9 mouse cellular contexts compared by ENCODE assay signal in genomic region chrX:52864126-52864525, GRCm38 (mm10). TPM values are rescaled to one million over a fixed set of nuclear protein-coding genes. Genes with fewer than 3 reads are reported as not detected.
DNase-seq lines count a peak whose midpoint lies in the region; ATAC-seq and TF ChIP-seq lines count a peak whose summit lies in the region.
"Had no signal": no experiment of that assay in that cellular context is flagged by ENCODE, and none has a peak within 500 bp of the region (broad histone marks: within the 10 kb centered on the region; RNA-seq: fewer than 3 reads in every experiment).

No protein-coding gene starts in this region.

- no peak overlapping the region for H3K4me2 ChIP-seq in forebrain, embryonic 14.5 days (ENCODE audit: low read length)
- no peak overlapping the region for H3K4me2 ChIP-seq in forebrain, embryonic 11.5 days (ENCODE audit: low read depth, low read length, severe bottlenecking)
- H3K4me2 ChIP-seq: hindbrain, embryonic 15.5 days had no signal

- ATAC-seq in forebrain, embryonic 14.5 days: no peak
- no peak for ATAC-seq in forebrain, embryonic 11.5 days (replicated peaks; ENCODE audit: low FRiP score)
- ATAC-seq in frontal cortex, adult (ENCODE audit: low TSS enrichment): no peak

- no peak for TF ChIP-seq POLR2A in liver, adult 2 months (IDR thresholded peaks at IDR 0.05; ENCODE audit: extremely low read depth, insufficient read depth, low read length)

- H3K36me3 ChIP-seq in forebrain, embryonic 14.5 days (ENCODE audit: control insufficient read depth, insufficient read depth, low read length): no peaks in the 10 kb centered on the region
- H3K36me3 ChIP-seq in forebrain, embryonic 11.5 days (ENCODE audit: control insufficient read depth, insufficient read depth, low read length): no peaks in the 10 kb centered on the region
- H3K36me3 ChIP-seq in liver, adult 2 months (ENCODE audit: control insufficient read depth, insufficient read depth, low read length): no peaks in the 10 kb centered on the region
- H3K36me3 ChIP-seq: hindbrain, embryonic 15.5 days had no signal

- TF ChIP-seq CTCF in liver, adult 2 months (IDR thresholded peaks at IDR 0.05; ENCODE audit: low read depth, low read length): peak; percentile 44

- no peak overlapping the region for H3K4me3 ChIP-seq in forebrain, embryonic 14.5 days (ENCODE audit: low read depth, low read length)
- no peak overlapping the region for H3K4me3 ChIP-seq in forebrain, embryonic 11.5 days (ENCODE audit: low read depth, low read length)
- H3K4me3 ChIP-seq in liver, adult 2 months (ENCODE audit: insufficient read depth, low read depth, low read length): no peak overlapping the region
- H3K4me3 ChIP-seq: hindbrain, embryonic 15.5 days had no signal

- peak; percentile 55 for DNase-seq in forebrain, embryonic 14.5 days (ENCODE audit: low spot score)
- DNase-seq in forebrain, embryonic 11.5 days (ENCODE audit: low spot score): no peak
- peak; percentile 35 for DNase-seq in liver, adult 2 months (ENCODE audit: extremely low read depth, low read depth, low spot score)
- DNase-seq in liver: no peak
- DNase-seq in c-Kit-positive CD71-negative TER-119-negative erythroid progenitor cells, embryonic 14.5 days (ENCODE audit: low read depth): peak; percentile 7
- peak; percentile 46 for DNase-seq in lung, postnatal 36 days
- no peak for DNase-seq in adrenal gland, adult 18-20 months (ENCODE audit: low spot score in 2 of 2)

- H3K27me3 ChIP-seq in forebrain, embryonic 14.5 days (replicated peaks; ENCODE audit: control insufficient read depth, insufficient read depth, low read length): no peaks in the 10 kb centered on the region
- no peaks in the 10 kb centered on the region for H3K27me3 ChIP-seq in forebrain, embryonic 11.5 days (ENCODE audit: control insufficient read depth, insufficient read depth, low read length)
- no peaks in the 10 kb centered on the region for H3K27me3 ChIP-seq in liver, adult 2 months (ENCODE audit: control insufficient read depth, insufficient read depth, low read length)
- H3K27me3 ChIP-seq: hindbrain, embryonic 15.5 days had no signal

- 63% methylated on average over 2 of the region's 2 CpGs for WGBS in forebrain, embryonic 14.5 days
- WGBS in forebrain, embryonic 11.5 days: 57% methylated on average over 2 of the region's 2 CpGs
- 60% methylated on average over 2 of the region's 2 CpGs for WGBS in liver, adult 2 months

- no peaks in the 10 kb centered on the region for H3K79me2 ChIP-seq in liver, adult 2 months (ENCODE audit: control insufficient read depth, insufficient read depth, low read length)

- no peak overlapping the region for H3K9ac ChIP-seq in forebrain, embryonic 14.5 days (ENCODE audit: low read length)
- no peak overlapping the region for H3K9ac ChIP-seq in forebrain, embryonic 11.5 days (ENCODE audit: low read length)
- H3K9ac ChIP-seq in liver, adult 2 months (ENCODE audit: low read depth, low read length): no peak overlapping the region
- H3K9ac ChIP-seq: hindbrain, embryonic 15.5 days had no signal

- no peaks in the 10 kb centered on the region for H3K9me3 ChIP-seq in forebrain, embryonic 14.5 days (replicated peaks; ENCODE audit: control insufficient read depth, low read length)
- H3K9me3 ChIP-seq in forebrain, embryonic 11.5 days (ENCODE audit: control insufficient read depth, low read length): no peaks in the 10 kb centered on the region
- H3K9me3 ChIP-seq: hindbrain, embryonic 15.5 days had no signal

- H3K4me1 ChIP-seq in forebrain, embryonic 14.5 days (ENCODE audit: control insufficient read depth, insufficient read depth, low read length): no peaks in the 10 kb centered on the region
- no peaks in the 10 kb centered on the region for H3K4me1 ChIP-seq in forebrain, embryonic 11.5 days (replicated peaks; ENCODE audit: control insufficient read depth, insufficient read depth, low read length)
- no peaks in the 10 kb centered on the region for H3K4me1 ChIP-seq in liver, adult 2 months (ENCODE audit: control insufficient read depth, insufficient read depth, low read length)
- H3K4me1 ChIP-seq: hindbrain, embryonic 15.5 days had no signal

- no peak overlapping the region for H3K27ac ChIP-seq in forebrain, embryonic 14.5 days (ENCODE audit: low read depth, low read length)
- H3K27ac ChIP-seq in forebrain, embryonic 11.5 days (ENCODE audit: low read depth, low read length): no peak overlapping the region
- H3K27ac ChIP-seq in liver, adult 2 months (replicated peaks; ENCODE audit: insufficient read depth, low read depth, low read length): no peak overlapping the region
- H3K27ac ChIP-seq: hindbrain, embryonic 15.5 days had no signal

RNA-seq across cellular contexts. Expression of gene Phf6, which starts 47.9 kb away (rescaled TPM):
- polyA plus RNA-seq in forebrain, embryonic 14.5 days (2014; fragmentation: Nextera tagmentation; extraction: Ambion mirVana): 98.6 and 110 TPM in 2 replicates
- 114 and 127 TPM in 2 replicates for polyA plus RNA-seq in forebrain, embryonic 11.5 days (2014; fragmentation: Nextera tagmentation; extraction: Ambion mirVana)
- total RNA-seq in liver, adult 2 months (2014; rRNA removed): 4.5 and 5.7 TPM in 2 replicates
- polyA plus RNA-seq in liver, adult 2 months (2012; rRNA removed): 0.80 and 0.90 TPM in 2 replicates
- 10 to 100 TPM; 14.9 to 16.0 TPM for total RNA-seq in adrenal gland, adult 18-20 months (2021)

Comparison
In these comparisons a context has a peak if more than half of its experiments do, and no peak if none do; other contexts are left out.
1. DNase-seq: peak in forebrain, embryonic 14.5 days (single experiment), liver, adult 2 months (single experiment), c-Kit-positive CD71-negative TER-119-negative erythroid progenitor cells, embryonic 14.5 days (single experiment) and lung, postnatal 36 days (single experiment); none in forebrain, embryonic 11.5 days (single experiment), liver (single experiment) and adrenal gland, adult 18-20 months (0 of 2).
2. RNA of gene Phf6, which starts 47.9 kb away (polyA plus RNA-seq): 114 to 127 TPM in forebrain, embryonic 11.5 days and 98.6 to 110 TPM in forebrain, embryonic 14.5 days; 0.80 to 0.90 TPM in liver, adult 2 months; every median in the first group is over 10 times any median in the second.